Mouse (Mus musculus) fat pad, adult 2 months (tissue): ENCODE measurements around the gene Pibf1.

Experiments
- DNase-seq: peaks from one replicate; pipeline ENCODE4 v3.0.0-alpha.2; 2011; ENCODE audit warnings: low read depth, low spot score; ENCODE audit errors: extremely low read depth

Pibf1 gene

DNA sequence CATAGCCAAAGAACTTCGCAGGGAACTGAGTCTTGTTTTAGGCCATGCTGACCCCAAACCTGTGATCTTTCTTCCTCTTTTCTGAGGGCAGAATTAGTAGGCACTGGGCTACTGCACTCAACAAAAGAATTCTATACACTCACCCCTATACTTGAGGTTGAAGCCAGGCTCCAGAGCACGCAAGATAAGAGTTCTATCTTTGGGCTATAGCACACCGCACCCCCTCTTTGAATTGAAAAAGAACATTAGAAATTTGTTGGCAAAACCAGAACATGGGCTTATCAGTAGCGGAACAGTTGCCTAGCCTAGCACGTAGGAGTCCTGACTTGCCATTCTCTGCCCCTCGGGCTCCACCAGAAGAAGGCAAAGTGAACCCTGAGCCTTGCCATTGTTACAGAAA lies 164.6 kb downstream of the Pibf1 start:
- no peak for DNase-seq

DNA sequence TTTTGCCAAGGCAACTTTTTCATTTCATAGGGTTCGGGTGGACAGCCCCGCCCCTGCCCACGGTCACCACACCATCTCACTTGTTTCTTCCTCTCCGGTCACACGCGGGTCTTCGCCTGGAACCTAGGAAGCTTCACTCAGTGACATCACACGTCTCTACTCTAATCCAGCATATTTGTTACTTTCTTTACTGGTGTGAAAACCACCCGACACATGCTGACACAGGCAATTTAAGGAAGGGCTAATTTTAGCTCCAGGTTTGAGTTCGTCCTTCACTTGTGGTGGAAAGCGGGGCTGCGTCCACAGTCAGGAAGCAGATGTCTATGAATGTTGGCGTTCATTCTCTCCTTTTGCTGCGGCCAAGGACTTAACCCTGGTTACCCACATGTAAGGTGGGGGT lies 166.6 kb downstream of the Pibf1 start:
- DNase-seq = no peak

DNA sequence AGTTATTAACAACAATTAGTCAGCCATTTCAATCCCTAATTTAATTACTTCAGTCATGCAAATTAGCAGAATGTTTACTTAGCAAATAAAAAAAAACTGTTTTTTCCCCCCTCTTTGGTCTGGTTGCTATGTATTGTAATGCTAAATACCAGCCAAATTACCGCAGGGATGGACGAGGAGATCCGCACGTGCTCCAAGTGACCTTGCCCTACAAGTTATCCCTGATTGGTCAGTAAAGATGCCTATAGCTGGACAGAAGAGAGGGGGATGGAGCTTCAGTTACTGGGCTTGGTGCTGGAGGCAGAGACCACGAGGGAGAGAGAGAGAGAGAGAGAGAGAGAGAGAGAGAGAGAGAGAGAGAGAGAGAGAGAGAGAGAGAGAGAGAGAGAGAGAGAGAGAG lies 167.5 kb downstream of the Pibf1 start:
- DNase-seq = no peak

DNA sequence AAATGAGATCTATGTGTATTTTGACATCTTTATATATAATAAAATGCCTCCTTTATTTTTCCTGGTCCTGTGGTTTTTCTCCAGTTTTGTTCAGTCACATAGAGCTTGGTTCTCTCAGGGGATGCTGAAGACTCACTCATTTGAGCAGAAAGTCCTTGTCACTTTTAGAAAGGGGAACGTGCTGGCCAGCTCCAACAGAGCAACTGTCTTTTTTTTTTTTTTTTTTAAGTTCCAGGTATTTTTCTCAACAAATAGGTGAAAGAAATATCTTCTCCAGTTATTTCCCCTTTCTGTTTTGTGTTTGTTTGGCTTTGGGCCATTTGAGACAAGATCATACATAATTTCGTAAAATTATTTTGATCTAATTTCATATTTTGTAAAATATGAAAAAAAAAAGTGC lies 174.8 kb downstream of the Pibf1 start:
- DNase-seq = no peak

DNA sequence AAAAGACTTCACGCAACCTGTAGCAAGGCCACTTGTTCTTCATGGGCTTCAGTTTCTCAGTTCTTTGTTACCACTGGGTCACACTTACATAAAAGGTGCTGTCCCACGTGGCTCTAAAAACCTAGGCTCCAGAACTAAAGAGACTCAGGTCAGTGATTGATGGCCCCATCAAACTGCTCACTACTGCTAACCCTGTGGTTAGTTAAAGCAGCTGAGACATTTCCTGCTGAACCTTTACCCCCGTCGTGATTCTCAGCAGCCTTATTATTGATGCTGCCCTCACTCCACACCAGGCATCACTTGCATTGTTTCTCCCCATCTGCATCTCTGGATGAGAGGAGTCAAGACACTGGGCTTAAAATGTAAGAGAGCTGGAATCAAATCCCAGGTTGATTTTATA lies 176.6 kb downstream of the Pibf1 start:
- DNase-seq = no peak

DNA sequence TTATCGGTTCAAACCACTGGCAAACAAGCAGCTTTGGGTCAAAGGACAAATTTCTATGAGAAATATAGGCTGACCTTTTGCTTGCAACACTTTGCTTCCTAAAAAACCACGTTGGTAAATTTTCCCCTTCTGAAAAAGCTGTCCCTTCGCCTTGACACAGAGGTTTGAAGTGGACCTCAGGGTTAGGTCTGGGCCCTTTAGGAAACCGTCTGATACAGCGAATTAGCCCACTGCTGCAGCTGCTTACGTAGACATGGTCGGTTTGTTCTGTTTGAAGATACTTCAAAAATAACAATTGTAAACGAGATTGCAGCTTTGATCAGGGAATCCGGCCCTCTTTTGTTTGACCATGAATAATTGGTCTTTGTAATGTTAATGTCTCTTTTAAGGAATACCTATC lies 179.1 kb downstream of the Pibf1 start:
- no peak for DNase-seq

DNA sequence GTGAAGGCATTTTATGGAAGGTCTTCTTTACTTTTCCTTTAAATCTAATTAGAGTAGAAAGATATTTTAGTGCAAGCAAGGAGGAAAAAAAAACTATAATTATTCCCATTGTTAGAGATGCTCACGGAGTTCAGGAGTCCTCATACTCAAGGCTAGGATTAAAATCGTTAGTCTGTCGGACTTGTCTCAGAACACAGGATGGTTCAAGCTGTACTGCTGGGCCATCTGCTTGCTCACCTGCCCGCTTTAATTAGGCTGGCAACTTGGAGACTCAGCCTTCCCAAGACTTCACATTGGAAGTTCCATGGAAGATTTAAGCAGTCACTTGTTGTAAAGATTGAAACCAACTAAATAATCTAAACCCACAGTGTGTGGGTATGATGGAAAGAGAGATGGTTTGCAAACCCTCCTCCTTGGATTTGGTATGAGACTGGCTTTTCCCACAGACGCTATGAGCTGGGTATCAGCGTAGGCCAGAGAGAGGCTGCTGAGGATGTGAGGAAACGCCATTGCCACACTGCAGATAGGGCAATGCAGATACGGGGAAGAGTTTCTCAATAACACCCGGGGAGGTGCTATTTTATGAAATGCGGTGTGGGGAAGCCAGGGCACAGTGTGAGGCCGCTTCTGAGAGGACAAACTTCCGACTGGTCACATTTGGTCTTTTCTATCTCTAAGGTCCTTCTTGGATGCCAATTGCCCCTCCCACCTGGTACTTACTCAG lies 179.7 kb downstream of the Pibf1 start:
- no peak for DNase-seq

DNA sequence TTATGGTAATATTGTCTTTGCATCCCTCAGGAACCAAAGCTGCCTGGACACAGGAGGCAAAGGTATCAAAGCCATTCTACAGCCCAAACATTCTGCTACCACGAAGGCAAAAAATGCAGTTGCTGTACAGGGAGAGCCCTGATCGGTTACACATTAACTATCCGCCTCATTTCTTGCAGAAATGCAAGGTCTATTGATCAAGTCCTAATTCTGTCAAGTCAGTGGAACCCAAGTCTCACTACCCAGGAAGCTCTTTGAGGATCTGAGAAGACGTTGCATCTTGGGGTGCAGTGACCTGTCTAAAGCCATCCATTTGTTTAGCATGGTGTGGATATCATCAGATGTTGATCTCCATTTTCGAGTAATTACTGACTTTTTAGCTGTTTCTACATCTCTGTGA lies 181.2 kb downstream of the Pibf1 start:
- DNase-seq = no peak

DNA sequence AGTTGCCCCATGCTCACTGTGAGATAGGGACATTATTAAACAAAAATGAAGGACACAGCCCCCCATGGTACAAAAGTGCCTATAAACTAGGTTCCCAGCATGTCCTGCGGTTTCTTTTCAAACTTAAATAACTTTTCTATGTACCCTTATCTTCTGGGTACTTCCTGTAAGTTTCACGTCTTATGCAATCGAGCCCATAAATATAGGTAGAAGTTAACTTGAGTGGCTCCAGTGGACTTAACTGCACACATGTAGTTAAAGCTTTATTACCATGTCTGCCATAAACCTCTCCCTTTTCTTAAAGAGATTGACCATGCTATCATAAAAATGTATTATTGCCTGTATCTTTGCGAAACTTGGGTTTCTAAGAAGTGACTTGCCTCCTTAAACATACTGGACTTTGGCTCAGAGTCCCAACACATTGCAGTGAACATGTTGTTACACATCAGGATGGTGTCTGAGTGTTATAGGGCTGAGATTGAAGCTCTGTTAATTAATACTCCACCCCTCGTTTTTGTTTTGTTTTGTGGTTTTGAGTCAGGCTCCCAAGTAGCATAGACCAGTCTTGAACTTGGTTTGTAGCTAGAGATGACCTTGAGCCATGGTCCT lies 181.7 kb downstream of the Pibf1 start:
- no peak for DNase-seq

DNA sequence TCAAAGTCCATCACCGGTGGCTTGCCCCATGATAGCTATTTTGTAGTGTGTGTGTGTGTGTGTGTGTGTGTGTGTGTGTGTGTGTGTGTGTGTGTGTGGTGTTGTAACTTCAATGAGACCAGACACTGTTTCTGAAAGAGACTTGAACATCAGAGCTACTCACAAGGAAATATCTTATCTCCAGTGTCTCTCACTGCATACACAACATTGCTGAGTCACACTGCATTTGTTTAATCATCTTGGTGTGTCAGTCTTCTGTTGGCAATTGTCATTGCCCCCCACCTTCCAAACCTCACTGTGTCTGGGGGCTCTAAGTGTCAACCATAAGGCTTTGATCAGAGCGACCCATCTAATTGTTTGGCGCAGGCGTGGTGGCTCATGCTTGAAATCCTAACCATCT lies 186.3 kb downstream of the Pibf1 start:
- DNase-seq = no peak

DNA sequence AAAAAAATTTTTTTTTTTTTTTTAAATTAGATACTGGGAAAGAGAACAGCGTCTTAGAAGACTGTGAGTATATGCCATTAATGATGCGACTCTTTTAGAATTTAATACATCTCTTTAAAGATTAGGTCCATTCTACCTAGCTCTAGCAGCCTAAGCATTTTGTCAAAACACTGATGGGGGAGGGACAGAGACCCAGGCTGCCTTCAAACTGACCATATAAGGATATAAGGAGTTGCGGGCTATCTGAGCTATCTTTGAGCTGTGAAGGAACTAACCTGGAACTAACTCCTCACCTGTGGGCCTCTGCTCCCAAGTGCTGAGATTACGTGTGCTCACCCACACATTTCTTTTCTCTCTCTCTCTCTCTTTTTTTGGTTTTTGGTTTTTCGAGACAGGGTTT lies 193.0 kb downstream of the Pibf1 start:
- DNase-seq = no peak

DNA sequence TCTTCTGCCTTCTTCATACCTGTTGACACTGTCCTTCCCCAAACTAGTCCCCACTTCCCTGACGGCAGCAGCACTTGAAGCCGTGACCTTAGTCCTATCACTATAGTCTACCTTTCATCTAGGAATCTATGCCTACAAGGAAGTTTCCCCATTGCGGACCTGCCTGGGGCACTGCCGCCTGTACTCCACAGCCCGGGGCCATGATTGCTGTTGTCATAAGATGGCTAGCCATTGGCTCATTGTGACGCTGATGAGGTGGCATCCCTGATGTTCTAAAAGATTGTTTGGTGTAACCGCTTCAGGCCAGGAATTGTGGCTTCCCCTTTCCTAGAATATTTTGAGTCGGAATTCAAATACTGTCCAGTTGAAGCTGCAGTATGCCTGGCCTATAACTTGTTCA lies 195.2 kb downstream of the Pibf1 start:
- no peak for DNase-seq

DNA sequence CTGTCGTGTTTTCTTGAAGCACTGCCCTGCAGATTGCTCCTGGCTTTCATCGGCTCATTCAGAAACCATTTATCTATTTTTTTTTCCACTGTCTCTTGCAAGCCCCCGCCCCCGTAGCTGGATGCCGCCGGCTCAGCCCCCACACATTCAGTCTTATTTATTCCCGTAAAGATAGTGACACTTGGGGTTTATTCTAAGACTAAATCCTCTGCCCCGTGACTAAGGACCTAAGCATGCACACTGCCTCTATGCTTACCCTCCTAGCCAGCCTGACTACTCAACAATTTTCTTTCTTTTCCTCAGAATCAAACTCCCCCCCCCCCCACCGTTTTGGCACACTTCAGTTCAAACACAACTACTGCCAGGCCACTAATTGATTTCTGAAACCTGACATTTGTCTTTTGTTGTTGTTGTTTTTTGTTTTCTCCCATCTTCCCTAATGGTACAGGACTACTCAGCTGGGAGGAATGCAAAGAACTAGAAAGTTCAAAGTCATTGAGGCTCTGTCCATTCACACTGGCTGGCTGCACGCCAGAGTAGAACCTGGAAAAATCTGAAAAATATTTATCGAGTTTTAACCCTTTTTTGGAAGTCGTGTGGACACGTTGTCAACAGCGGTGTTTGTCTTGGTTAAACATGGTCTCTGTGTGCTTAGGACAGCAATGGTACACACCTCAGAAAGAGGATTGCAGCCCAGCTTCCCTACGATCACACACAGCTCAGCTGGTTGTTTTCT lies 196.6 kb downstream of the Pibf1 start:
- DNase-seq = no peak

DNA sequence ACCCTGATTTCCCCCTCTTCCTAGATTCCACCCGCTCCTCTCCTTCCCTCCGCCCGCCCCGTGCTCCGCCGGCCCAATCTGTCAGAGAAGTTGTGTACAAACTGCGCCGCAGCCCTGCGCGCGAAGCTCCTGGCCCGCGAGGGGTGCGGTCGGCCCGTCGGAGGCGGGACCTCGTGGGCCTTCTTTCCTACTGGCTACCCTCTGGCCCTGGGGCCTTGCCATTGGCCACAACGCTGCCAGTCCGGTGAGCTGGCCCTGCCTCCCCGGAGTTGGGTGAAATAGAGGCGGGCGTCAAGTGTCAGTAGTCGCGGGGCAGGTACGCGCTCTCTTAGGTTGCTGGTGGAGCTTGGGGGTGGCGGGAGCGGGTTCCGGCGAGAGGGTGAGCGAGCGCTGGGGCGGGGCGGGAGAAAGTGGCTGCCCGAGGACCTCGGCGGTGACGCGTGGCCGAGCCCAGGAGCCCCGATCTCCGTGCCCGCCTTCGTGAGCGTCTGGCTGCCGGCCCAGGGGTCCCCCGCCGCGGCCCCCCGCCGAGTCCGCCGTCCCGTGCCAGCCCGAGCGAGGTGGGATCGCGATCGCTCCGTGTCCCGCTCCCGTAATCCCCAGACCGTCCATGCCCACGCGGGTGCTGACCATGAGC lies 199.3 kb downstream of the Pibf1 start, which contains the start of gene Klf5:
Gene Klf5 (plus strand): TSS at position 307 of the 637 bp plus-strand sequence.
- no peak for DNase-seq

DNA sequence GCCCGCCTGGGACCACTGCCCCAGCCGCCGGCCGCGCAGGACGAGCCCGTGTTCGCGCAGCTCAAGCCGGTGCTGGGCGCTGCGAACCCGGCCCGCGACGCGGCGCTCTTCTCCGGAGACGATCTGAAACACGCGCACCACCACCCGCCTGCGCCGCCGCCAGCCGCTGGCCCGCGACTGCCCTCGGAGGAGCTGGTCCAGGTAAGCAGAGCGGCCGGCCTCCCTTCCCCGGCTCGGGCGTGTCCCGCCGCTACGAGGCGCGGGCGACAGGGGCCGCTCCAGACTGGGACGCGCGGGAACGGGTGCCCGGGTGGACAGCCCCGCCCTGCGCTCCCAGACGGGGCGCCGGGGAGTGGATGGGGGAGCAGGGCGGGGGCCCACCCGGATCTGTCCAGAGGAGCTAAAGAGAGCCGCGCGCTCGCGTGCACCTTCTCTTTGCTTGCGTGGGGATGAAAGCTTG lies 199.8 kb downstream of the Pibf1 start:
- no peak for DNase-seq

DNA sequence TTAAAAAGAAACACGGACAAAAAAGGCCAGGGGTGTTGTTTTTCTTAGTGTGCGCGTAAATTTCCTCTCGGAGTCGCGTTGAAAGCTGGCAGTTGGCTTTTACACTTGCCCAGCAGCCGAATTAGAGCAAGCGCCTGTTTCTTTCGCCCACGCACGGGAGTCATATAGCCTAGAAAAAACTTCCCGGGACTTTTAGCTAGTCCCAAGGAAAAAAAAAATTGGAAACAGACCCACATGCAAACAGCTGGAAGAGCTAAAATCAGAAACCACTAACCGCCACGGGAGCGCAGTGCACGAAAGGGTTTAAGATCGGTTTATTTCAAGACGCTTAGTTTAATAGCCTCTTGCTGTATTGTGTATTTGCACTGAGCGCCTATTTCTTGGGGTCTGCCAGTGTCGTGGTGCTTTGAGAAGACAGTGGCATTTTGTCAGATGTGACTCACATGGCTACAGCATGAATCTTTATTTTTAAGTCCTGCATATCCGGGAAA lies 200.5 kb downstream of the Pibf1 start:
- DNase-seq = no peak

DNA sequence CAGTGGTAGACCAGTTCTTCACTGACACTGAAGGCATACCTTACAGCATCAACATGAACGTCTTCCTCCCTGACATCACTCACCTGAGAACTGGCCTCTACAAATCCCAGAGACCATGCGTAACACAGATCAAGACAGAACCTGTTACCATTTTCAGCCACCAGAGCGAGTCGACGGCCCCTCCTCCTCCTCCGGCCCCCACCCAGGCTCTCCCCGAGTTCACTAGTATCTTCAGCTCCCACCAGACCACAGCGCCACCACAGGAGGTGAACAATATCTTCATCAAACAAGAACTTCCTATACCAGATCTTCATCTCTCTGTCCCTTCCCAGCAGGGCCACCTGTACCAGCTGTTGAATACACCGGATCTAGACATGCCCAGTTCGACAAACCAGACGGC lies 202.2 kb downstream of the Pibf1 start:
- DNase-seq = no peak
